Mouse (Mus musculus): ENCODE measurements around the gene Cnot10. TPM values are rescaled to one million over a fixed set of nuclear protein-coding genes. Genes with fewer than 3 reads are reported as not detected.

Gene Cnot10
- total RNA-seq, 2 experiments from 2014 or later = 31.3 to 37.0 TPM

DNA sequence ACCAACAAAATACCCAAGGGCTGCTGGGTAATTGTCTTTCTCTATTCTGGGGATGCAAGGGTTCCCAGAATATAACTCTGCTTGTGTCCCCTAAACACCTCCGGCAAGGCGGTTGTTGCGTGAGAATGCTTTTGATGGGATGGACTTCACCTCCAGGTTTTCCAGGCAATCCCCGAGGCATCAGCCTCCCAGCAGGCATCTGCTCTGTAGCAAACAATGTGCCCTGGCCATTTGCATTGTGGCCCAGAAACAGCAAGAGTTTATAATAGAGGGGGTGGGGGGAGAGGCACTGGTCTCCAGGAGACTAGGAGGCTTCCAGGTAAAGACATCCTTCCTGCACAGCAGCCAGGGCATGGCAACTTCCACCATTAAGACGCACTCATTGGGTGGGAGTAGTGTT lies 90.9 kb downstream of the Cnot10 start:
- no peak for DNase-seq (ENCODE audit: low spot score in 2 of 2)

DNA sequence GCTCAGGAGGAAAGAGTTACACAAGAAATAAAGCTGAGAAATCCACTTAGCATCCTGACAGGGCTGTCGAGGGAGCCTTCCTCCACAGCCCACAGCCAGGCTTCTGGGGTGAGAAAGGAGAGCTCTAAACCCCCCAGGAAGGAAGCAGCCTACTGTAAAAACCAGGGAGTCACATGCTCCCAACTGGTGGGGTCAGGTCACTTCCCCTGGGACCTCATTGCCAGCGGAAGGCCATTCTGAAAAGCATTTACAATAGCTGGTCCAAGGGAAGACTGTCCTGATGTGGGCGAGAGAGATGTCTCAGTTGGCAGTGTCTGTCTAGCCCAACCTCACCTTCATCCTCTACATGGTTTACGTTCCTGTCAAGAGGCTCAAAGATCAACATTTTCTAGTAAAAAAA lies 91.5 kb downstream of the Cnot10 start:
- no peak for DNase-seq (ENCODE audit: low spot score in 2 of 2)

DNA sequence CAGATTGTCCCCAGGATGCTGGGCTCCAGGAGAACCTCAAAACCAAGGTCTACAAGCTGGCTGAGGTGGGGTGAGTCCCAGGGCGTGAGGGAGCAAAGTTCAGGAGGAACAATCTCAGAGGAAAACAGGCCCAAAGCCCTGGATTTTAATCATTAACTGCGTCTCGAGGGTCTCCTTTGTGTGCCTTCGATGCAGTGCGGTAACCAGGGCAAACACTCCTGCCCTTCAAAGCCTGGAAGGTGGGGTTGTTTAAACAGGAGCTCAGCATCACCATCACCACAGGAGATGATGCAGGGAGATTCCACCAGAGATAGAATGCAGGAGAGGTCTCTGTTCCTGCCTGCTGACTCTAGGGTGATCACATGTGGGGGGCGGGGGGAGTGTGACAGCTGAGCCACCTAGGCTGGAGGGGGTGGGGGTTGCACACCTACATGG lies 92.3 kb downstream of the Cnot10 start:
- no peak for DNase-seq (ENCODE audit: low spot score in 2 of 2)

DNA sequence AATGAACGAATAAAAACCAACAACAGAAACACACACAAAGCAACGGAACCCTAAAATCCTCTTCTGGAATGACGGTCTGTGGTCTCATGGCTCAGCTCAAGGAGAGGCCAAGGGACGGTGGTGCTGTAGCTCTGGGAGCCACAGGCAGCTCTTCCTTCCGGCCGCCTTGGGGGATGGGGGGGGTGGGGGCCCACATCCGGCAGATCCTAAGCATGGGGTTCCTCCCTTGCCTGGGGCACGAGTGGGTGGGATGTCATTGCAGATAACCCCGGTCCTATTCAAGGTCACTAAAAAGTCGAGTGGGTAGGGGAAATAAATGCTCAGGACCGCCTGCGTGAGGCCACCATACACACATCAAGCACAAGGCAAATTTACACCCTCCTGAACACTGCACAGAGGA lies 93.2 kb downstream of the Cnot10 start:
- DNase-seq (ENCODE audit: low spot score in 2 of 2) = no peak

DNA sequence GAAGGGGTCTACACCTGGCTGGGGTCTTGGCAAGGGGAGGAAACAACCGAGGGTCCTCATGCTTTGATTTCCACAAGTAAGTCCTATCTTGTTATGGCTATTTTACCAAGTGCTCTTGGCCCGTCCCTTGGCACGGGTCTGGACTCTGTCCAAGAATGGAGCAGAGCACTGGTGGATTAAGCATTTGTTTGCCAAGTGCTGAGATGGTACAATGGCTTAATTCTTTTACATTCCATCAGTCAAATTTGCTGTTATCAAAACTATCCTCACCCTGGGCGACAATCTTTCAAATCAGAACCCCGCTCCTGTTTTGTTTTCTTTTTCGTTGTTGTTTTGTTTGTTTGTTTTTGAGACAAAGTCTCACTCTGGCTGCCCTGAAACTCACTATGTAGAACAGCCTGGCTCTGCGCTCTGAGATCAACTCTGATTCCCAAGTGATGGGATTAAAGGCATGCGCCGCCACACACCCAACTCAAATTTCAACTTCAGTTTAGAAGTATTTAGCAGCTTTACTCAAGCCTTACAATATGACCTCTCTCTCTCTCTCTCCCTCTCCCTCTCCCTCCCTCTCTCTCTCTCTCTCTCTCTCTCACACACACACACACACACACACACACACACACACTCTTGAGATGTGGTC lies 95.1 kb downstream of the Cnot10 start:
- no peak for DNase-seq (ENCODE audit: low spot score in 2 of 2)

DNA sequence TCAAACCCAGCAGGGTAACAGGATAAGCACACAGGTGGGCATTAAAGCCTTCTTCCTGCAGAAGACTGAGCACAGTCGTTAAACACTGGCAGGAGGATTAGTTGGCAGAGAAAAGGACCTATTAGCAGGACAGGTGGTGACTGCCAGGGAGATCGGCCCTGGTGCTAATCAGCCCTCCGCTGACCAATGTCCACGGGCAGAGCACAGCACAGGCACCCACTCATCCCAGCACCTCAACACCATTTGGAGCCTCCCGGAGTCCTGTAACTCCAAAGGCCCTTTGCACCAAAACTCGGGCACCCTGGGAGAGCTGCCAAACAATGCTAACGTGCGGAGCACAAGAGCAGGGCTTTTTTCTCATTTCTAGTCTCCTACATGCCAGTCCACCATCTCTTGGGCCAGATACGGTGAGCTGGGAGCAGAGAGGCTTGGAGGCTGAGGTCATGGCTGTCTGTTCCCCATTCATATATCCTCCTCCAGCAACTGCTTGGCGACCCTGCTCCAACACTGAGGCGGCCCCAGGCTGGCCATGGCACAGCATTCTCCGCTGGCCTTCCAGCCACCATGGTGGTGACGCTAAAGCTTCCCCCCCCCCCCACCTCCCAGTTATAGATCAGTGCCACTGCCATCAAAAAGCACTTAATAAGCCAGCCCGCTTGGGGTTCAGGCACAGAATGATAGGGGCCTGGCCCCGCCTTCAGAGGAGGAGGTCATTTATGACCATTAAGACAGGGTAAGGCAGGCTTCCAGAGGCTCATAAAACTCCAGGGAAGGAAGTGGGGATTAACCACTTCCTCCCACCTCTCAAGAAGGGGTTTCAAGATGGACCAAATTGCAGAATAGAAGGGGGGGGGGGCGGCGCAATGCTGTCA lies 95.9 kb downstream of the Cnot10 start:
- DNase-seq (ENCODE audit: low spot score in 2 of 2) = no peak

DNA sequence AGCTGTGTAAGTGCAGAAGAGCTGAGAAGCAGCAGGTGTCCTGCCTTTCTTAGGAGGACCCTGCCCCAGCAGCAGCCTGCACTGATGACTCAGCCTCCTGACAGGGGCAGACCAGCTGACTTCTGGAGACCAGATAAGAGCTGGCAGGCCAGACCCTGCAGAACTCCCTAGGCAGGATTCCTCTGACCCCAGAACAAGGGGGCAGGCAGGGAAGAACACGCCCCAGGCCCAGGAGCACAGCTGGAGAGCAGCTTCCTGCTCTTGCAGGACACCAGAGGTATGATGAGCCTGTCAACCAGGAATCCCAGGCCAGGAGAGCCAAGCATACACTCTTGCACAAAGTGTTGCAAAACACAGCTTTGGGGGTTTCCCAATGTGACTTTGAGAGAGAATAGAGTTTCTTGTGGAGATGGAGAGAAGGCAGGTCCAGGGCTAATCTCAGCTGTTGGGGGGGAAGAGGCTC lies 98.7 kb downstream of the Cnot10 start:
- DNase-seq (ENCODE audit: low spot score in 2 of 2) = no peak

DNA sequence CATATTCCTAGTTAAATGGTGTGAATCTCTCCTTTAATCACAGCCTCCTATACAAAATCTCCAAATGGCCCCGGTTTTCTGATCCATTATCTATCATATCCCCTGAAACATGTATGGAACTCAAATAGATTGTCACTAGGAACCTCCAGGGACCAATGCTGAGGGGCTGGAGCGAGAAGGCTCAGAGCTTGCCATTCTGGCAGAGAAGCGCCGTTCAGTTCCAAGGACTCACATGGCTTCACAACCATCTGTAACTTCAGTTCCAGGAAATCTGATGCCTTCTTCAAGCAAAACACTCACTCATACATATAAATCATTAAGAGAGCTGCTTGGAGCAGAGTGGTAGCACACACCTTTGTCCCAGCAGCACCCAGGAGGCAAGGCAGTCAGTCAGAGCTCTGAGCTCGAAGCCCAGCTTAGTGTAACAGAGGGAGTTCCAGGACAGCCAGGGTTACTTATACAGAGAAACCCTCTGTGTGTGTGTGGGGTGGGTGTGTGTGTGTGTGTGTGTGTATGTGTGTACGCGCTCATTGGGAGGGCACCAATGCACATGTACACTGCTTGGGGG lies 100.9 kb downstream of the Cnot10 start:
- no peak for DNase-seq (ENCODE audit: low spot score in 2 of 2)

DNA sequence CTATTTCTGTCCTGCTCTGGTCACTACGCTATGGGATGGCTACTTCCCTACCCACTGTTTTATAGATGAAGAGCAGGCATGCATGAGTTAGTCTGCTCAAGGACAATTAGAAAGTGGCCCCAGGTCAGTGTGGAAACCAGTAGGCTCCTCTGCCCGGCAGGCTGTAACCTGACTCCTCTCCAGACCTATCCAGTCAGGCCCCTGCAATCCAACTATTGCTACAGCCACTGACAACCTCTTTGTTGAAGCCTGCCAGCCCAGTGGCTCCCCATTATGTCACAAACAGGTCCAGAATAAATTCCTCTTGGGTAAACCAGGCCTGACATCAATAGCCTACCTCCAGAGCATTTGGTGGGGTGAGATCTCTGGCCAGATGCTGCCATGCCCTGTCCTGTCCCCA lies 103.4 kb downstream of the Cnot10 start:
- DNase-seq (ENCODE audit: low spot score in 2 of 2) = no peak

Other genes with a start within 250 kb of the Cnot10 start
- gene Crtap, start 249.5 kb downstream of the Cnot10 start, total RNA-seq (2021) = 100 to 1,000 TPM; 111 to 118 TPM
- gene Glb1, start 239.1 kb downstream of the Cnot10 start, total RNA-seq (2021) = 10 to 100 TPM; 16.3 to 20.1 TPM
- 1 to 10 TPM; 3.9 to 4.4 TPM for gene Tmppe, start 239.1 kb downstream of the Cnot10 start, total RNA-seq (2021)
- not detected for gene Ccr4, start 135.3 kb downstream of the Cnot10 start, total RNA-seq (2021)
- gene C130032M10Rik, start 124.5 kb downstream of the Cnot10 start, total RNA-seq (2021) = not detected
- gene Trim71, start 75.8 kb downstream of the Cnot10 start, total RNA-seq (2021) = under 1 TPM; 0.05 to 0.07 TPM
- 10 to 100 TPM; 44.3 to 46.6 TPM for gene Dync1li1, start 48.6 kb upstream of the Cnot10 start, total RNA-seq (2021)
- gene Cmtm6, start 90.9 kb upstream of the Cnot10 start, total RNA-seq (2021) = 10 to 100 TPM; 22.0 to 22.4 TPM
- 10 to 100 TPM; 27.5 to 32.2 TPM for gene Cmtm7, start 141.7 kb upstream of the Cnot10 start, total RNA-seq (2021)
- 1 to 10 TPM; 3.3 to 3.9 TPM for gene Cmtm8, start 204.0 kb upstream of the Cnot10 start, total RNA-seq (2021)

Data from gastrocnemius, postnatal 4 days (tissue).